Mouse (Mus musculus) kidney, embryonic 14.5 days (tissue): Measurements from ENCODE around the gene Abcb11. TPM values are rescaled to one million over a fixed set of nuclear protein-coding genes. Genes with fewer than 3 reads are reported as not detected.

Source experiments
- ATAC-seq: fragments of 200-750 bp; cut with Nextera tagmentation; 2 replicates; pipeline ENCODE4 v1.8.0; 2017; ENCODE audit warnings: moderate number of reproducible peaks, mild to moderate bottlenecking, moderate TSS enrichment, moderate library complexity; ENCODE audit not compliant: low FRiP score, low TSS enrichment
- H3K27ac ChIP-seq: fragments of 300-500 bp; sonication (generic); 2 replicates; pipeline ENCODE4 v1.5.1; 2014; ENCODE audit warnings: low read depth, mild to moderate bottlenecking, low read length, moderate library complexity, mixed read lengths
- H3K27me3 ChIP-seq: fragments of 300-500 bp; sonication (generic); 2 replicates; pipeline ENCODE4 v1.6.1; 2014; ENCODE audit warnings: mild to moderate bottlenecking, low read length; ENCODE audit not compliant: control insufficient read depth, insufficient read depth
- H3K36me3 ChIP-seq: fragments of 300-500 bp; sonication (generic); 2 replicates; pipeline ENCODE4 v1.6.1; 2014; ENCODE audit warnings: low read length, mixed read lengths; ENCODE audit not compliant: control insufficient read depth, insufficient read depth
- H3K4me1 ChIP-seq: fragments of 300-500 bp; sonication (generic); 2 replicates; pipeline ENCODE4 v1.6.1; 2014; ENCODE audit warnings: low read length, mixed read lengths; ENCODE audit not compliant: control insufficient read depth, insufficient read depth
- H3K4me2 ChIP-seq: fragments of 300-500 bp; sonication (generic); replicated peaks from 2 replicates; pipeline ENCODE4 v1.6.1; 2014; ENCODE audit warnings: low read depth, mild to moderate bottlenecking, low read length
- H3K4me3 ChIP-seq: fragments of 300-500 bp; sonication (generic); 2 replicates; pipeline ENCODE4 v1.5.1; 2014; ENCODE audit warnings: mild to moderate bottlenecking, low read length
- H3K9ac ChIP-seq: fragments of 300-500 bp; sonication (generic); 2 replicates; pipeline ENCODE4 v1.6.1; 2014; ENCODE audit warnings: low read depth, mild to moderate bottlenecking, low read length, moderate library complexity
- H3K9me3 ChIP-seq: fragments of 300-500 bp; sonication (generic); 2 replicates; pipeline ENCODE4 v1.6.1; 2016; ENCODE audit warnings: low read length; ENCODE audit not compliant: control insufficient read depth
- WGBS: fragments of 180-500 bp; shearing (Covaris S2); extraction: QIAGEN DNeasy Blood & Tissue Kit; methylation state at CpG from one replicate; pipeline ENCODE4 v1.1.7; 2014; 5-methylcytosine and 5-hydroxymethylcytosine counted together
- polyA plus RNA-seq: library from polyadenylated mRNA; unstranded; fragments of >200 nt; fragmentation: Nextera tagmentation; extraction: Ambion mirVana; gene quantifications from 2 replicates; pipeline ENCODE4 v1.2.1, GENCODE M21; 2014

The Abcb11 gene
- polyA plus RNA-seq, 1 experiment from 2014 or later = not detected

DNA sequence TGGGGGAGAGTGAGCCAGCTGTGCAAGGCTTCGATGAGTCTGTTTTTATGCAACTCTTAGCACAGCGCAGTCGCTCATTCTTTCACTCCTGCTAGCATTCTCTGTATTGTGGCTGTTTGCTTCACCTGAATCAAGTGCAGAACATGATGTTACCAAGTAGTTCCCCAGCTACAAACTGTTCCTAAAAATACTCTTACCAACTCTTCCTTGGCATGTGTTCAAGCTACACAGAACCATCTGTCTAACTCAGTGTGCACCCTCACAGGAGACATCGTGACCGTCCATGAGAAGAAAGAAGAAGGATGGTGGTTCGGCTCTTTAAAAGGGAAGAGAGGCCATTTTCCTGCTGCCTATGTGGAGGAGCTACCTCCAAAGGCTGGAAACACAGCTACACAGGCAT lies 153.7 kb downstream of the Abcb11 start:
- no peak for ATAC-seq
- no peaks in the 10 kb centered on the region for H3K9me3 ChIP-seq
- H3K4me2 ChIP-seq = no peak overlapping the region
- peaks cover 27% of the 10 kb centered on the region for H3K36me3 ChIP-seq
- H3K27me3 ChIP-seq = no peaks in the 10 kb centered on the region
- H3K27ac ChIP-seq = no peak overlapping the region
- H3K4me1 ChIP-seq = no peaks in the 10 kb centered on the region
- no peak overlapping the region for H3K9ac ChIP-seq
- WGBS = 88% methylated on average over 6 of the region's 6 CpGs
- H3K4me3 ChIP-seq = no peak overlapping the region

Other genes with a start within 250 kb of the Abcb11 start
- gene Nostrin, start 206.8 kb downstream of the Abcb11 start, polyA plus RNA-seq = 5.4 and 5.9 TPM in 2 replicates
- gene Spc25, start 136.4 kb downstream of the Abcb11 start, polyA plus RNA-seq = 268 and 319 TPM in 2 replicates
- gene G6pc2, start 131.5 kb downstream of the Abcb11 start, polyA plus RNA-seq = 3.8 and 5.0 TPM in 2 replicates
- not detected in 2 replicates for gene Dhrs9, start 37.8 kb upstream of the Abcb11 start, polyA plus RNA-seq
- 5.6 and 13.8 TPM in 2 replicates for gene Lrp2, start 243.4 kb upstream of the Abcb11 start, polyA plus RNA-seq